Mouse (Mus musculus): ENCODE measurements around the gene Etv3.
A peak's percentile ranks its signal among the peaks of the same experiment; 100 is the strongest.
"Not testable (repeated sequence)": the region's sequence is repeated elsewhere in the genome, so short reads cannot be mapped to it uniquely, and the experiment has no call there.

Gene Etv3

DNA sequence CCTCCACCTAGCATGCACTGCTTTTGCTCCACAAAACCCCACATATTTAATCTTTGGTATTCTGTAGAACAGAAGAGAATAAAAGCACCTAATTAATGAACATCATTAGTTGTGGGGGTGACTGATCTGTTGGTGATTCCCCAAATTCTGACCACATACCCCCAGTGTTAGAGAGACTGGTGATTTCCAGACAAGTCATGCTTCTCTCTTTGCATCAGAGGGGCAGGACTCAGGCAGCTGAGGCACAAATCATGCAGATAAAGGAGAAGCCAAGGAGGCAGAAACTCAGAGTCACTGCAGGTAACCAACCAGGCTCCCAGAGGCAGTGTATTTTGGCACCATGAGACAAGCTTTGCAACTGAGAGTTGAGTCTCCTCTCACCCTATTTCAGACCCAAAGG lies 6.8 kb upstream of the Etv3 start:
- DNase-seq (ENCODE audit: low spot score), result no peak

DNA sequence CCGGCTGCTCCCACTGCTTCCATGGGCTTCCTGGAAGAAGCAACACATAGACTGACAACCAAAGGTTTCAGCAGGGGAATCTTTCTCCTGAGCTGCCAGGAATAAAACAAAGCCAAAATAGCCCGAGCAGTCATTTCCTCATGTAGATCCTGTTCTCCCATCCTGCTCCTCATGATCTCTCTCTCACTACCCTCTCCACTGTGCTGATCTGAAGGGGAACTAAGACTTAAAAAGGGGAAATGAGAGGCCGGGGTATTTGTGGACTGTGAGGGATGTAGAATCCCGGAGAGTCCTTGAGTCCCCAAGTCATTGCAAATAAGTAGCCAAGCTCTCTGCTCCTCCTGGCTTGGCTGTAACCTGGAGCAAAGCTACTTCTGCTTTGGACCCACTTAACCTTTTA lies 4.1 kb upstream of the Etv3 start:
- DNase-seq (ENCODE audit: low spot score), result no peak

DNA sequence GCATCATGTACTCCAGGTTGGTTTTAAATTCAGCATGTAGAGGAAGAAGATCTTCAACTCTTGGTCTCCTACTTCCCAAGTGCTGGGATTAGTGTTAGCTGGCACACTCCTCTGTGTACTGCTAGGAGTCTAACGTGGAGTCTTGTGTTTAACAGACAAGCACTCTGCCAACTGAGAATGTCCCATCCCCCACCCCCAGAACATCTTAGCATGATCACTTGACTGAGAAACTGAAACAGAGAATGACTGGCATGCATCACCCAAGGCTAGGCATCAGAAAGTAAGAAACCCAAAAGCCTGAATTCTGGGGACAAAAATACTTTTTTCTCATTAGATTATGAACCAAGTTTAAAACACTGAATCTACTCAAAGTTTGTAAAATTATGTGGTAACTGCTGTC lies 3.4 kb upstream of the Etv3 start:
- DNase-seq (ENCODE audit: low spot score), result no peak

DNA sequence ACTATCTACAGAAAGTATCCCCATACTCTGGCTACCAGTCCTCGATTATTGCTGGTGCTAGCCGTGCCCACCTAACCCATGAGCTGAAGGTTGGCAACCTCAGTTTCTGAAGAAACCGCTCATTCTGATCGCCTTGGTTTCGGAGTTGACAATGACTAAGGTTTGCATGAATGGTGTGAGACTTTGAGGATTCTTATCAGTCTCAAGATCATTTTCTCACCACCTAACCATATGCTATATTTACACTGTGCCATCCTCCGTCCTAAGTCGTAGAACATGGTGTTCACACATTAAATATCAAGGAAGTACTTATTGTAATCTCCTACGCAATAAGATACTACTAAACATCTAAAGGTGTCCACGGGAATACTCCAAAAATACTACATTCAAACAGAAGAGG lies 1.5 kb upstream of the Etv3 start:
- no peak for DNase-seq (ENCODE audit: low spot score)

DNA sequence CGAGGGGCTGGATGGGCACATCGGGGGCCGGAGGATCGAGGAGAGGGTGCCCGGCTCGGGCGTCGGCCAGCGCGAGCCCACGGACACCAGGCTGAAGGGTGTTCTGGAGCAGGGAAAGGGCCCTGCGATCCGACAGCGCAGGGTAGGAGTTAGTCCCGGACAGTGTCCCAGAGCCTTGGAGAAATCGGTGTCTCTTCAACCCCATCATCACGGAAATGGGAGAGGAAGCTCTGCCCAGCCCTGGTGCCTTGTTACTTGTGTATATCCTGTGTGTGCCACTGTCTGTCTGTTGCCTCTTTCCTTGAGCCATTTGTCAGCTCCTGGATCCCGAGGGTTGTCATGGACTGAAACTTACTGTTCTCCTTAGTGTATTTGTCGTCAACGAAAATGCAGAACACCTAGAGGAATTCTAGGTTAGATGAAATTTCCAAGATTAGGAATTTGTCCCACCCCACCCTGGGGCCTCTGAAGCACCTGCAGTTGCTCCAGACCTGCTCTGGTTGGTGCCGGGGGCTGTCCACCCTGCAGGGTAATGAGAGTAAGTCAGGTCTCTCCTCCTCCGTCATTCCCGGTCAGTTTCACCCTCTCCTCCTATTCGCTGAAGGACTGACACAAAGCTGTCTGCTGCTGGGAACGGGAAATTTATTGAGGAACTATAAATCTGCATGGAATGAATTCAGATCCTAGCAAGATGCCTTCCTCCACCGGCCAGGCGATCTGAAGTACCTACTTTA lies 797 bp downstream of the Etv3 start:
- DNase-seq (ENCODE audit: low spot score), result peak; percentile 34

DNA sequence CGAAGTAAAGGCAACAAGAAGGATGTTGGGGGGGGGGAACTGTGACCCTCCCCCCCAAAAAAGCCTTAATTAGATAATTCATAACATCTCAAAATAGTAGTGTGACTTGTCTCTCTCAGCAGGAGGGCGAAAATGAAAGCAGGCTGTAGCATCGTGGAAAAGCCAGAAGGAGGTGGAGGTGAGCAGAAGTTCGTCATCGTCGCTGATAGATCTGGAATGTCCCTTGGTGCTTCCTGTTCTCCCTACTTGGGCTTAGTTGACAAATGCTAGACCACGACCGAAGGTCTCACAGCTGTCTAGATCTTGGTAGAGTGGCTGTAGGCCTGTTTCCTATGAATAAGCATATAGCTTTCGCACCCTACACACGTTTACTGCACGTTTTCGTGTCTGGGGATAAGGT lies 1.9 kb downstream of the Etv3 start:
- DNase-seq (ENCODE audit: low spot score), result no peak

DNA sequence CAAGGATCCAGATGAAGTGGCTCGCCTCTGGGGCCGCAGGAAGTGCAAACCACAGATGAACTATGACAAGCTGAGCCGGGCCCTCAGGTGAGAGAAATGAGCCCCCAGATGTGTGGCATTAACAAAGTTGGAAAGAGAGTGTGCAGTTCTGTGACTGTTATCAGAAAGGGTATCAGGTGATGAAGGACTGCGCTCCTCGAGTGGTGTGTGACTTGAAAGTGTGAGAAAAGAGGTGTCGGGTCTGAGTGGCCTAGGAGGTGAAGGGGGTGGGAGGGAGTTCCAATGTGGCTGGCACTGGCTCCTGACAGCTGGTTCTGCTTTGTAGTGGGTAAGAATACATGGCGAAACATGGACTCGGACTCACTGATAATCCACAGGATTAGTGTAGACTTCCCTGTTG lies 2.8 kb downstream of the Etv3 start:
- DNase-seq (ENCODE audit: low spot score), result no peak

DNA sequence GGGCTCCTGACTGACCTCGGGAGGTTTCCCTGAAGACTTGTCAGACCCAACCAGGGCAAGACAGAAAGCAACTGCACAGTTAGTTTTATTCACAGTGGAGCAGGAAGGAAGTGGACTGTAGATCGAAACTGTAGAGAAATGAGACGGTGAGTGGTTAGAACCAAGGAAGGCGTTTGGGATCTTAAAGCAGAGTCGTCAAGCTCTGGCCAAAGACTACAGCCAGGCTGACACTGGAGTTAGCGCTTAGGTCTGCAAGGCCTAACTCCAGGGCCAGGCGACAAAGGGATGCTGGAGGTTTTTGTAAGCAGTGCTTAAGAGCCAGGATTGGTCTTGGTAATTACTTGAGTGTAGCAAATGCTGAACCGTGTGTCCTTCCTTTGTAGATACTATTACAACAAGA lies 3.6 kb downstream of the Etv3 start:
- DNase-seq (ENCODE audit: low spot score), result no peak

DNA sequence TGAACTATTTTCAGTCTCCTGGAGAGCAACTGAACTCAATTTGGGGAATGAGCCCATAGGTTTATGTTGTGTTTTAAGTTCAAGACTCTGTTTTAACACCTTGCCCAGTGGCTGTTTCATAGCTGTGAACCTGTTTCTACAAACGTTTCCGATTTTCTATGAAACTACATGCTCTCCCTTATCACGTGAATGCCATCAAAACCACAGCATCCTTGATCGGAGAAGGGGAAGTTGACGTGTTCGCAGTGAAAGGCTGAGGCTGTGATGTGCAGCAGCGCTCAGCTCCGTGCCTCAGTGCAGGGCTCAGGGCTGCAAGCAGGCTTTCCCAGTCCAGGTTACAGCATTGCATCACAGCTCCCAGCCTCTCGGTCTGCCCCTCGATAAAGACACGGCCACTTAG lies 4.4 kb downstream of the Etv3 start:
- no peak for DNase-seq (ENCODE audit: low spot score)

DNA sequence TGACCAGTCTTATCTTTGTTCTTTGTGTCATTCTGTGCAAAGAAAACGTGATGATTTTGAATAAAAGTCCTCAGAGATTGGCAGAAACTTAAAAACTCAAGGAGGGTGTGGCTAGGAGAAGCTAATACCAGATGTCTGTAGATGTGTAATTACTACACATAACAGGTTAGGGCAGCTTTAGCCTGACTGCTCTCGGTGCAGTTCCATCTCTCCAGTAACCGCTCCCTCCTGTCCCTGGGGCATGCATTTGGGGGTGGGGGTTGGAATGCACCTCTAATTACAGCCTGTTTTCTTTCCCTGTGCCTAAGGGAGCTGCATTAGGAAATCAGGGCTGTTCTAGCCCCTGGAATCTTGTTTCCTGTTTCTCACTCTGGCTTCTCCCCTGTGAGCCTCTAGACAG lies 5.0 kb downstream of the Etv3 start:
- DNase-seq (ENCODE audit: low spot score), result no peak

DNA sequence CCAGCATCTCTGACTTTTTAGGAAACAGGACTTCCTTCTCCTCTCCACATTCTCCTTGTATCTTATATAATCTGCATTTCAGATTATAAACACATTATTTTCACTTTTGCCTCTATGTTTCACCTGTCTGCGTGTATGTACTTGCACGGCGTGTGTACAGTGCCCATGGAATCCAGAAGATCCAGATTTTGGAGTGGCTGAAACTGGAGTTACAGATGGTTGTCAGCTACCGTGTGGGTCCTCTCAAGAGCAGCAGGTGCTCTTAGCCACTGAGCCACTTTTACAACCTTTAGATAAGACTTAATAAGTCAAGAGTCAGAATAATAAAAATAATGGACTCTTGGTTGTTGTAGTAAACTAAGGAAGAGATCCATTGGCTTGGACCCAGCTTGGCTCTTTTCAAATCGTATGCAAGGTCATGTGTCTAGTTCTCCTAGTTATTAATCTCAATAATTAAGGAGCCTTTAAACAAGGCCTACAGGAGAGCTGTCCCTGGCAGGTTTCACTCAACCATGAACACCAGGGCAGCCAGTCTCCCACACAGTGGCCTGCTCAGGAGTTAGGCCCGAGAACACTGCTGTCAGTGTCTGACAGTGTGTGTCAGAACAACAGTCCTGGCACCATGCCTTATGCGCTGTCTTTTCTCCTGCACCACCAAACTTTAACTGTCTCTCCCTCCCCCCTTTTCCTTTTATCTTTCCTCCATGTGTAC lies 8.6 kb downstream of the Etv3 start:
- no peak for DNase-seq (ENCODE audit: low spot score)

DNA sequence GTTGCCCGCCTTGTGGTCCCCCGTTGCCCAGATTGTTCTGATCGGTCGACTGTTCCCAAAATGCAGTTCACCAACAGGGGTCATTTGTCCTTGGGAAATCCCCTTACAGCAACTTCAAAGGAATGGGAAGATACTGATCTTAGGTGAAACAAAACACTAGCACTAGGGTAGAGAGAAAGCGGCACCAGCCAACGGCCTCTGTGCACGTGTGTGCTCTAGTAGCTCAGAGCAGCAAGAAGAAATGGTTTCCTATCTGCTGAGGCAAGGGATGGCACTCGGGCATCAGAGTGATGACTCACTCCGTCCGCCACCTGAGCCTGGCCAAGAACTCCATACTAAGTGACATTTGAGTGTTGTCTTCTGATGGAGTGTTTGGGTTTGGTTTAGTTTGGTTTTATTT lies 12.8 kb downstream of the Etv3 start:
- DNase-seq (ENCODE audit: low spot score), result no peak

DNA sequence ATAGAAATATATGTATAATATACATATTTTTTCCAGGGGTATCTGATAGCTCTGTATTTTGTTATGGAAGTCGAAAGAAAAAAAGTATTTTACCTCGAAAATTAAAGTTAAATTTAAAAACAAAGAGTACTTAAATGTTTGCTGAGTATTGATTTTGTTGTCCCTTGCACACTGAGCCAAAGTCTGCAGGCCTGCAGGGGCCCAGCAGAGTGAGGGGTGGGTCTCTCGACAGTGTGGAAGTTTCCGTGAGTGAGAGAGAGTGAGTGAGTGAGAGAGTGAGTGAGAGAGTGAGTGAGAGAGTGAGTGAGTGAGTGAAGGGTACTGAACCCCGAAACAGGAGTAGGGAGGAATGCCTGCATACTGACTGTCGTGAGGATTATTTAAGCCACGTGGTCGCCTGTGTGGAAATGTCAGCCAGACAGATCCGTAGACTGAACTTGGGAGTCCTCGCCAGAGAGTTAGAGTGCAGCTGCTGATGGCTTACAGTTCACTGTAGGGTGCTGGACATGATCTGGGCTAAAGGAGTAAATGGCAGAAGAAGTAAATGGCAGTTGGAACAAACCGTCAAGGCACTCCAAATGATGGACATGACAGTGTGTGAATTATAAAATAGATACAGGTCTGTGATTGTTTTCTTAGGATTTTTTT lies 14.9 kb downstream of the Etv3 start:
- no peak for DNase-seq (ENCODE audit: low spot score)

DNA sequence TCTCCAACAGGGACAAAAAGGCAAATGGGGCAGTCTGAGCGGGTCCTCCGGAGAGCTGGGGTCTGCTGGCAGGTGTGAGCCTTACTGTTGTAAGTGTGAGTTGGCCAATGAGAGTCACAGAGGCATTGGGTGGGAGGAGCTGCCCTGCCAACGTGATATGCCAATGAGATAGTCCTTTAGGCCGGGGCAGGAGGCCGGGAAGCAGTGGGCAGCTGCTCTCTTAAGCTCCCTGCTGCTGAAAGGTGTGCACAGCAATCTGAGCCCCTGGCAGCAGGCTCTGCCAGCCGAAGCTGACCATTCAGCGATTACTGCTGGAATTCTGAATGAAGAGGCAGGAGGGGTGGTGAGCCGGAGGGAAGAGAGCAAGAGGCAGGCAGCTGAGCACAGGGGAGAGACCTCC lies 15.5 kb downstream of the Etv3 start:
- no peak for DNase-seq (ENCODE audit: low spot score)

DNA sequence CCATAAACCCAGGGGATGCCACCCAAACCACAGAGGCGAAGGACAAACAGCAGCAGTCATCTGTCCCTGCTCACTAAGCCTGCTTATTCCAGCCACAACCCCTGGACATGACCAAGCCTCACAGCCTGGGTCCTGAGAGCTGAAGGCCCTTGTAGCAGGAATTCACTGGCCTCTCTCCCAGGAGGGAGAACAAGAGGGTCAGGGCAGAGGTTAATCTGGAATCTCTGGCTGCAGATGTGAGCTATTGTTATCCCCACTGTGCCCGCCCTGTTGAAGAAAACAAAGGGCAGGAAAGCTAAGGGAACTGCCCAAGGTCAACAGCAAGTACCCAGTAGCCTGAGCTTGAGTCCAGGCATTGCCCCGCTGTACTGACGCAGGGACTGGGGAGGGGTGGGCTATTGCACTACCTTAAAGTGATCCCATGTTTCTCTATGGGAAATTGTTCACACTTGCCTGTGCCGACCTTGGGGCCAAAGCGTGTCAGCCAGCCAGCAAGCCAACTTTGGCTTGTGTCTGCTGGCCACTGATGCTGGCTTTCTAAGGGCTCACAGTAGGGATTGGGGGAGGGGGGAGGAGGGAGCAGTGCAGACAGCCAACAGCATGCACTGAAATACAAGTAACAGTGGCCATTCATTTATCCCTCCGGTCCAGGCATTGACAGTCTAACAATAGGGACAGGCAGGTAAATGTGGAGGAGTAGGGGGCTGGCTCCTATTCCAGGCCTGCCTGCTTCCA lies 17.4 kb downstream of the Etv3 start:
- peak; percentile 73 for DNase-seq (ENCODE audit: low spot score)

DNA sequence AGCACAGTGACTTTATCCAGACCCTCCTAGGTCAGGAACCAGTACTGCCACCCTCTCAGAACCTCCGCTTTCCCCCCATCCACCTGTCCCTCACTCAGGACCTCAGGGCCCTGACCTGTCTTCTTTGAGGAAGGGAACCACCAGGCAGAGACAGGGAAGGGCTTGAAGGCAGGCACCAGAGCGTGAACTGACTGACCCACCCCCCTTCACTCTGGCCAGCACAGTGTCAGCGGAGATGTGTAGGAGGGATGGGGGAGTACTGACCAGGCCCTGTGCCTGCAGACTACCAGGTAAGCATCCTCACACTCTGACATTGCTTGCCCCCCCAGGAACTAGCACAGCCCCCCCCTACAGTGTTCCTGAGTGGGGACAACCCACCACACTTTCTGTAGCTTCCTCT lies 20.3 kb downstream of the Etv3 start:
- DNase-seq (ENCODE audit: low spot score), result no peak

DNA sequence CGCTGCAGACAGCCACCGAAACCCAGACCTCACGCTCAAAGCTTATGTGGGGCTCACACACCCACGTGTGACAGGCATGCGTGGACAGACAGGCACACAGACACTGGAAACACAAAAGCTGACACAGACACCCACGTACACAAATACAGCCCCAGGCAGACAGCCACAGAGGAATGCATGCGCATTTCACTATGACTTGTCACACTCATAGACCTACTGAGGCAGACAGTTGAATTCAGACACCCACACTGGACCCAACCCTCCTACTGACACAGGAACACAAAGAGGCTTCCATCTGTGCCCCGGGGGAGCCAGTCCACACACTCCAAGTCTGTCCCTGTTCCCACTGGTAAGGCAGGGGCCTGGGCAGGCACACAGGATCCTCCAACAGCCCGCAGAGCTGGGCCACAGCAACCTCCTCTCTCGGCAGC lies 21.1 kb downstream of the Etv3 start:
- DNase-seq (ENCODE audit: low spot score), result no peak

DNA sequence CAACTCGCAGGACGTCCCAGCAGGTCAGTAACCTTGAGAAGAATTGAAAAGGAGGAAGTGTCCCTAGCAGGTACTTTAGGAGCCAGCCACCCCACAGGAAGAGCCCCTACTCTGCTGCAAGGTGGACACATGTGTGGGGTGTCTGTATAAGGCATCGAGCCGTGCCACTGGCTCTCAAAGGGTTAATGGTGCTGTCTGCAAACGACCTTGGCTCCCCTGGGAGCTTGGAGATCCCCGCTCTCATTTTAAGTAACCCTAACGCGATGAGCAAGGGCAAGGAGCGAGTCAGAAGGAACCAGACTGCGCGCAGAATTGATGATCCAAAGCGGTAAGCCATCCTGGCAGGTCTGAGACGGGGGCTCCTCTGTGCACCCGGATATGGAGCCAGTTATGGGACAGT lies 24.7 kb downstream of the Etv3 start:
- DNase-seq (ENCODE audit: low spot score), result no peak

DNA sequence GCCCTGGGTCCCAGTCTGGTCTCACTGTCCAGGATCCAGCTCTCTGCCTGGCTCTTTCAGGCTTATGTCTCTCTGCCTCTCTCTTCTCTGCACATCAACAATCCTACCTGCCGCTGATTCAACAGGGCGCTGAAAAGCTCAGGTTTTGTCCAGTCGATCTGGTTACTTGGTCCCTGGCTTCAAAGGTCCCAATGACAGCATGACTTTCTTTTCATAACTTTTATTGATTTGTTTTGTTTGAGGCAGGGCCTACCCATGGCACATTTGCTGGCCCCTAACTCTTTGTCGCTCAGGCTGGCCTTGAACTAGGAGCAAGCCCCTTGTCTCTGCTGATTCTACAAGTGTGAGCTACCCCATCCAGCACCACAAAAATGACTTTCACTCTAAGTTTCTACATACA lies 27.1 kb downstream of the Etv3 start:
- no peak for DNase-seq (ENCODE audit: low spot score)

DNA sequence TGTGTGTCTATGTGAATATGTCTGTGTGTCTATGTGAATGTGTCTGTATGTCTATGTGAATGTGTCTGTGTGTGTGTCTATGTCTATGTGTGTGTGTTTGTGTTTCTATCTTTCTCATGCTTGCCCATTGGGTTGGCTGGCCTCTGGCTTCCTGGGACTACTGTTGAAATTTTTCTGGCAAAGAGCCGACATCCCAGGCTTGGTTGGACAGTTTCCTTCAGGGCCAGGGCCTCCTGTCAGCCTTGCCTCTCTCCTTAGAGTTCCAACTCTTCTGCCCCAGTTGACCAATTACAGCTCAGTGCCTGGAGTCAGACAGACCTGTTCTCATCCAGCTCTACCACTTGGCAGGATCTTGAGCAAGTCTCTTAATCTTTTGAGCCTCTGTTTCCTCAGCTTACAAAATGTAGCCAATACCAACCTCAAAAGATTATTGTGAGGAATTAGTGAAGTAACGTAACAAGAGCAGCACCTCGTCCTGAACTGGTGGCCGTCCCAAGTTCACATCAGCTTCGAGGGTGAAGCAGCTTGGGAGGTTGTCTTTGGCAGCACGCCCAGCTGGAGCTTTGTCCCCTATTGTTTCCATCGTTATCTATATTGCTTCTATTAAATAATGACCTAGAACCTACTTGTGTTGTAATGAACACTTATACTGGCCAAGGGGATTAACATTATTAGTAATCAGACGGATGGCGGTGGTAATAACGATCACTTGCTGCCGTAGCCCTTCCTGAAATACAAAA lies 28.2 kb downstream of the Etv3 start:
- no peak for DNase-seq (ENCODE audit: low spot score)

DNA sequence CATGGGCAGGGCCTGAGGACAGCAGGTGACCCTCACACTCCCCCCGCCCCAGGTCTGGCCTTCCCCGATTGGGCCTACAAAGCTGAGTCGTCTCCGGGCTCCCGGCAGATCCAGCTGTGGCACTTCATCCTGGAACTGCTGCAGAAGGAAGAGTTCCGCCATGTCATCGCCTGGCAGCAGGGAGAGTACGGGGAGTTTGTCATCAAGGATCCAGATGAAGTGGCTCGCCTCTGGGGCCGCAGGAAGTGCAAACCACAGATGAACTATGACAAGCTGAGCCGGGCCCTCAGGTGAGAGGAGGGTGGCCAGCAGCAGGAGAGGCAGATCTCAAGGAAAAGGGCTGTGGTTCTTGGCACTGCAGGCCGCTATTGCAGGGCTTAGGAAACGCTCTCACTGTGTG lies 29.7 kb downstream of the Etv3 start:
- DNase-seq (ENCODE audit: low spot score), result not testable (repeated sequence)

DNA sequence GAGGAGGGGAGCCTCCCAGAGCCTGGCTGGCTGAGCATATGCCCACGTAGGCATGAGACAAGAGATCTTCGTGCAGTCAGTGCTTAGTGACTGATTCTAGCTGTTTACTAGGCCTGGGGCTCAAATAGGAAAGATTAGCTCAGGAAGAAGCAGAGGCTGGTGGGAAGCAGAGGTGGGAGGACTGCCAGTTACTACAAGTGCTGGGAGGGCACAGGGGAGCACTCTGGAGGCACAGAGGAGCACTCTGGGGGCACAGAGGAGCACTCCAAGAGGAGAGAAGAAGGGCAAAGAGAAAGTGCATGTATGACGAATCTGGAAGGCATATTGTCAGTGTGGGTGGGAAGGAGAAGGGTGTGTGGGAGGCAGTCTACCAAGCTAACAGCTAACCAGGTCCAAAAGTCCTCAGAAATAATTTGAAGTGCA lies 30.9 kb downstream of the Etv3 start:
- no peak for DNase-seq (ENCODE audit: low spot score)
